Mouse (Mus musculus): ENCODE measurements at regions not wholly inside any gene's neighbourhood (a gene's known extent, or its start where the extent isn't known, plus 50 kb on each side); places are given as distances from the start of the nearest gene placed in this dataset.

GRCm38 (mm10) chr4:31618026-31618425, 345.9 kb upstream of the Map3k7 start:
- TF ChIP-seq USF1 (IDR thresholded peaks at IDR 0.05; ENCODE audit: low read depth, low read length): no peak
- TF ChIP-seq CTCF (IDR thresholded peaks at IDR 0.05 in 2 of 3, conservative IDR thresholded peaks at IDR 0.05 in 1 of 3; ENCODE audit: control insufficient read depth in 1 of 3, insufficient read depth in 1 of 3, low read depth in 2 of 3, low read length in 3 of 3, poor library complexity in 1 of 3, severe bottlenecking in 1 of 3): no peak
- TF ChIP-seq MAFK (IDR thresholded peaks at IDR 0.05; ENCODE audit: borderline replicate concordance, low read depth, low read length): no peak
- TF ChIP-seq POLR2A (IDR thresholded peaks at IDR 0.05; ENCODE audit: control insufficient read depth in 1 of 2, insufficient read depth in 1 of 2, low read depth in 1 of 2, low read length in 2 of 2, poor library complexity in 1 of 2): no peak
- no peak for TF ChIP-seq GATA1 (IDR thresholded peaks at IDR 0.05; ENCODE audit: low read depth, low read length)
- no peak for TF ChIP-seq EP300 (IDR thresholded peaks at IDR 0.05; ENCODE audit: low read depth in 1 of 2, low read length in 2 of 2)
- no peak for TF ChIP-seq BHLHE40 (IDR thresholded peaks at IDR 0.05; ENCODE audit: borderline replicate concordance, low read depth, low read length)
- TF ChIP-seq RAD21 (IDR thresholded peaks at IDR 0.05; ENCODE audit: low read depth, low read length): no peak
- TF ChIP-seq MAZ (IDR thresholded peaks at IDR 0.05; ENCODE audit: low read depth, low read length): no peak
- no peak for TF ChIP-seq ZC3H11A (IDR thresholded peaks at IDR 0.05; ENCODE audit: low read depth, low read length)

Measured in MEL (cell line).